Mouse (Mus musculus) liver, embryonic 13.5 days (tissue): ENCODE measurements around the gene Duox1. TPM values are rescaled to one million over a fixed set of nuclear protein-coding genes. Genes with fewer than 3 reads are reported as not detected.

ENCODE experiments used
- ATAC-seq: fragments of 200-750 bp; cut with Nextera tagmentation; 2 replicates; pipeline ENCODE4 v1.8.0; 2017; ENCODE audit warnings: low read depth, mild to moderate bottlenecking, moderate number of reproducible peaks, moderate library complexity
- DNase-seq: peaks from one replicate; pipeline ENCODE4 v3.0.0; 2022
- H3K27ac ChIP-seq: fragments of 300-500 bp; sonication (generic); 2 replicates; pipeline ENCODE4 v1.5.1; 2015; ENCODE audit warnings: moderate library complexity, mild to moderate bottlenecking, inconsistent platforms
- H3K27me3 ChIP-seq: fragments of 300-500 bp; sonication (generic); 2 replicates; pipeline ENCODE4 v1.6.1; 2015; ENCODE audit warnings: mild to moderate bottlenecking, inconsistent platforms
- H3K36me3 ChIP-seq: fragments of 300-500 bp; sonication (generic); 2 replicates; pipeline ENCODE4 v1.6.1; 2015; ENCODE audit warnings: mild to moderate bottlenecking, inconsistent platforms
- H3K4me1 ChIP-seq: fragments of 300-500 bp; sonication (generic); replicated peaks from 2 replicates; pipeline ENCODE4 v1.6.1; 2015; ENCODE audit warnings: inconsistent platforms
- H3K4me2 ChIP-seq: fragments of 300-500 bp; sonication (generic); 2 replicates; pipeline ENCODE4 v1.6.1; 2015; ENCODE audit warnings: inconsistent platforms, mild to moderate bottlenecking, moderate library complexity
- H3K4me3 ChIP-seq: fragments of 300-500 bp; sonication (generic); replicated peaks from 2 replicates; pipeline ENCODE4 v1.5.1; 2015; ENCODE audit warnings: mild to moderate bottlenecking, inconsistent platforms
- H3K9ac ChIP-seq: fragments of 300-500 bp; sonication (generic); 2 replicates; pipeline ENCODE4 v1.6.1; 2015; ENCODE audit warnings: mild to moderate bottlenecking, inconsistent platforms
- H3K9me3 ChIP-seq: fragments of 300-500 bp; sonication (generic); replicated peaks from 2 replicates; pipeline ENCODE4 v1.6.1; 2016; ENCODE audit warnings: inconsistent platforms
- WGBS: fragments of 180-500 bp; shearing (Covaris S2); methylation state at CpG from one replicate; pipeline ENCODE4 v1.1.7; 2015; ENCODE audit not compliant: insufficient replicate concordance; 5-methylcytosine and 5-hydroxymethylcytosine counted together
- polyA plus RNA-seq: library from polyadenylated mRNA; unstranded; fragments of >200 nt; fragmentation: Nextera tagmentation; extraction: Ambion mirVana; gene quantifications from 2 replicates; pipeline ENCODE4 v1.2.1, GENCODE M21; 2015

Gene Duox1
- polyA plus RNA-seq, 1 experiment from 2014 or later, result not detected

DNA sequence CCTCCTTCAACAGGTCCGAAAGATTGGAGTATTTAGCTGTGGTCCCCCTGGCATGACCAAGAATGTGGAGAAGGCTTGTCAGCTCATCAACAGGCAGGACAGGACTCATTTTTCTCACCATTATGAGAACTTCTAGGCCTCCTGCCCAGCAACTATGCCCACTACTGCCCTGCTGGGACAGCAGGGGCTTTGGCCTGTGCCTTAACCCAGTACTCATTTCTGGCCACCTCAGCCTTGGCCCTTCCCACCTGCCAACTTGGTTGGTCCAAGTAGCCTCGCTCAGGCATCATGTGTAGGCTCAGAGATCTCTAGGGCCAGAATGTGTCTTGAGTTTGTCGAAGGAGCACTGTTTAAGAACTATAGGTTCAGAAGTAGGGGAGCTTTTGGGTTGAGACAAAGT lies 31.8 kb downstream of the Duox1 start:
- H3K27ac ChIP-seq, result no peak overlapping the region
- H3K4me1 ChIP-seq, result peaks cover 33% of the 10 kb centered on the region
- 0 out of 2 replicates have a peak, but pooled peaks cover 6% of the 10 kb centered on the region for H3K27me3 ChIP-seq
- H3K9ac ChIP-seq, result no peak overlapping the region
- ATAC-seq (no peak), DNase-seq (no peak)
- H3K36me3 ChIP-seq, result no peaks in the 10 kb centered on the region
- H3K4me2 ChIP-seq, result no peak overlapping the region
- 64% methylated on average over 3 of the region's 3 CpGs for WGBS
- H3K9me3 ChIP-seq, result no peaks in the 10 kb centered on the region
- no peak overlapping the region for H3K4me3 ChIP-seq

DNA sequence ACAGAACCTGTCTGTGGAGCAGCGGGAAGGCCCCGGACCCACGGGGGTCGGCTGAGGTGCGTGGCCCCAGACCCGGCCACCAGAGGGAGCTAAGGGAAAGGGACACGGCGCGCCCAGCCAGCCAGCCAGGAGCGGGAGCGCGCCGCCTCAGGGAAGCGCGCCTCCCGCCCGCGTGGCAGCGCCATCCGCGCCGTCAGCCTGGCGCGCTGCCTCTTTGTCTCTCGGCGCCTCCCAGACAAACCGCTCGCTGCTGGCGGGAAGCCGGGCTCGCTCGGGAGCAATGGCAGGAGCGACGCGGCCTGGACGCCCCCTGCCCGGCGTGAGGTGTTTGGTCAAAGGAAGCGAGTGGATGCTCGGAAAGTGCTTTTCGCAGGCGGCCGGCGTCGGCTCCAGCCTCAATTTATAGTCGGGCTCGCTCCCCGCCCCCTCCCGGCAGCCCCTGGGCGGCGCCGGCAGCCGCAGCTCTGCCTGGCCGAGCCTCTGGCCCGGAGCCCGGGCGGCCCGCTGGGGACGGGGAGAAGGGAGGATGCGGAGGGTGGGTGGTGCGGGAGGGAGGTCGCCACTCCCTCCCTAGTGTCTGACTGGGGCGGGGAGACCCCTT lies 33.2 kb downstream of the Duox1 start:
- H3K9me3 ChIP-seq, result no peaks in the 10 kb centered on the region
- H3K4me2 ChIP-seq, result peak overlapping the region; percentile 91
- peak overlapping the region; percentile 78 for H3K27ac ChIP-seq
- H3K36me3 ChIP-seq, result peaks cover 3% of the 10 kb centered on the region; the same call in 1 of the 2 replicates
- H3K4me3 ChIP-seq, result peak overlapping the region; percentile 73
- H3K27me3 ChIP-seq, result 0 out of 2 replicates have a peak, but pooled peaks cover 6% of the 10 kb centered on the region
- H3K9ac ChIP-seq, result peak overlapping the region; percentile 82
- DNase-seq (peak; percentile 73), ATAC-seq (peak; percentile 90)
- WGBS, result under 1% methylated on average over 59 of the region's 63 CpGs
- H3K4me1 ChIP-seq, result peaks cover 35% of the 10 kb centered on the region

- Histone ChIP-seq H3K4me2 (peak overlapping the region; percentile 91), H3K9ac (peak overlapping the region; percentile 82), H3K4me1 (peaks cover 38% of the 10 kb centered on the region), H3K36me3 (peaks cover 9% of the 10 kb centered on the region; the same call in 1 of the 2 replicates), H3K27me3 (0 out of 2 replicates have a peak, but pooled peaks cover 6% of the 10 kb centered on the region), H3K4me3 (peak overlapping the region; percentile 73), H3K27ac (peak overlapping the region; percentile 78), H3K9me3 (no peaks in the 10 kb centered on the region)
- ATAC-seq, result peak; percentile 64
- DNase-seq, result no peak
- 15% methylated on average over 14 of the region's 14 CpGs for WGBS
Measured at GRCm38 (mm10) chr2:122349136-122349785, 33.8 kb downstream of the Duox1 start.

- H3K4me1 ChIP-seq, result peaks cover 38% of the 10 kb centered on the region
- no peak overlapping the region for H3K27ac ChIP-seq
- H3K4me3 ChIP-seq, result no peak overlapping the region
- WGBS, result 72% methylated on average over 5 of the region's 5 CpGs
- no peak for DNase-seq
- H3K36me3 ChIP-seq, result peaks cover 18% of the 10 kb centered on the region
- no peaks in the 10 kb centered on the region for H3K9me3 ChIP-seq
- no peak for ATAC-seq
- no peak overlapping the region for H3K4me2 ChIP-seq
- H3K9ac ChIP-seq, result no peak overlapping the region
- 0 out of 2 replicates have a peak, but pooled peaks cover 6% of the 10 kb centered on the region for H3K27me3 ChIP-seq
Measured at GRCm38 (mm10) chr2:122351156-122351930, 35.9 kb downstream of the Duox1 start.

DNA sequence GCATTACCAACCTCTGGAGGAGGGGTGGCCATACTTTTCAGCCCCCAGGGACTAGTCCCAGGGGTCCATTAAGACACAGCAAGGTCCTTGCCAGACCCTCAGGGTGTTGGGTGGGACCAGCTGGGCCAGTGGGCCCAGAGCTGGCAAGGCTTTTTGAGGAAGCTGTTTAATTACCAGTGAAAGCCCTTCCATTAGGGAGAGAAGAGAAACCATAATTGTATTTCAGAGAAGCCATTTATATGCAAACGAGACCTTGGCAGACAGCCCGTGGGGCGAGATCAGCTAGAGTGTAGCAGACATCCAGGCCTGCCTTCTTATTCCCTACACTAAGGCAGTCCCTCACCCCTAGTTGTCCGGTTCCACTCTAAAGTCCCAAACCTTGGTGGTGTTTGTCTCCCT lies 36.5 kb downstream of the Duox1 start:
- no peak overlapping the region for H3K4me2 ChIP-seq
- H3K4me1 ChIP-seq, result peaks cover 38% of the 10 kb centered on the region
- no peaks in the 10 kb centered on the region for H3K9me3 ChIP-seq
- H3K27me3 ChIP-seq, result 0 out of 2 replicates have a peak, but pooled peaks cover 6% of the 10 kb centered on the region
- no peak overlapping the region for H3K4me3 ChIP-seq
- no peak overlapping the region for H3K9ac ChIP-seq
- 79% methylated on average over 4 of the region's 4 CpGs for WGBS
- no peak overlapping the region for H3K27ac ChIP-seq
- H3K36me3 ChIP-seq, result peaks cover 24% of the 10 kb centered on the region
- no peak for ATAC-seq
- no peak for DNase-seq

DNA sequence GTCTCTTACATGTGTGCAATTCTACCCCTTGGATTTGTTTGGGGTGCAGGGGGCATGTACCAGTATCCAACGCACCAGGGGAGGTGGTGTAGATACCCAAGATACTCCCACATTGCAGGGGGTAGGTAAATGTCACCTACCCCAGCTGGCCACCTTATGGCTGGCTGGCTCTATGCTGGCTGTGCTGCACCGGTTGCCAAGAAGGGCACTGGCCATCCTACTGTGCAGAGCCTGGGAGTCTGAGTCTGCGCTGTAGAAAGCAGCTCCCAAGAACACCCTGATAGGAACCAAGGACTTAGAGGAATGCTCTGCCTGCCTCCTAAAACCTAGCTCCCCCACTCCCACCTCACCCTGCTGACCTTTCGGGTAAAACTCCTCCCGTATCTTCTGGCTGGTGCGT lies 37.5 kb downstream of the Duox1 start:
- Histone ChIP-seq H3K27me3 (0 out of 2 replicates have a peak, but pooled peaks cover under 1% of the 10 kb centered on the region), H3K36me3 (peaks cover 28% of the 10 kb centered on the region), H3K27ac (no peak overlapping the region), H3K4me2 (no peak overlapping the region), H3K4me1 (peaks cover 34% of the 10 kb centered on the region), H3K9ac (no peak overlapping the region), H3K4me3 (no peak overlapping the region), H3K9me3 (no peaks in the 10 kb centered on the region)
- DNase-seq (no peak), ATAC-seq (no peak)
- 78% methylated on average over 6 of the region's 6 CpGs for WGBS

DNA sequence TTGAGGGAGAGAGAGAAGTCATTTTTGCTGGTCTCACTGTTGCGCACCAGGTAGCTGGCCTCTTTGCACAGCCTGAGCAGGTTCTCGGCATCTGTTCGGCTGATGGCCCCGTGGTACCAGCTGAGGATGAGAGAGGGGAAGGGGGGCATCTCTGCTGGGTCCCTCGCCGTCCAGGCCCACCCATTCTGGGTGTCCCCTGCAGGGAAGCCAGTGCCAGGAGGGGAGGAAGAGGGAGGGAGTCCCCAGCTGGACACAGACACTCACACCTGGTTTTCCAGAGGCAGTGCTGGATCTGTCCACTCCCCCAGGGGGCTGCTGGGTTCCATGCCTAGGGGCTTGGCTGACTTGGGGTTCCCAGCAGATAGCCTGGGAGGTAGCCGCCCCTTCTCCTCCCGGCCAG lies 38.3 kb downstream of the Duox1 start:
- no peak overlapping the region for H3K4me2 ChIP-seq
- 82% methylated on average over 8 of the region's 8 CpGs for whole genome bisulfite sequencing
- ATAC-seq (no peak), DNase-seq (no peak)
- H3K9me3 ChIP-seq, result no peaks in the 10 kb centered on the region
- no peak overlapping the region for H3K4me3 ChIP-seq
- no peaks in the 10 kb centered on the region for H3K27me3 ChIP-seq
- no peak overlapping the region for H3K27ac ChIP-seq
- H3K36me3 ChIP-seq, result peaks cover 28% of the 10 kb centered on the region
- H3K4me1 ChIP-seq, result peaks cover 29% of the 10 kb centered on the region
- no peak overlapping the region for H3K9ac ChIP-seq

DNA sequence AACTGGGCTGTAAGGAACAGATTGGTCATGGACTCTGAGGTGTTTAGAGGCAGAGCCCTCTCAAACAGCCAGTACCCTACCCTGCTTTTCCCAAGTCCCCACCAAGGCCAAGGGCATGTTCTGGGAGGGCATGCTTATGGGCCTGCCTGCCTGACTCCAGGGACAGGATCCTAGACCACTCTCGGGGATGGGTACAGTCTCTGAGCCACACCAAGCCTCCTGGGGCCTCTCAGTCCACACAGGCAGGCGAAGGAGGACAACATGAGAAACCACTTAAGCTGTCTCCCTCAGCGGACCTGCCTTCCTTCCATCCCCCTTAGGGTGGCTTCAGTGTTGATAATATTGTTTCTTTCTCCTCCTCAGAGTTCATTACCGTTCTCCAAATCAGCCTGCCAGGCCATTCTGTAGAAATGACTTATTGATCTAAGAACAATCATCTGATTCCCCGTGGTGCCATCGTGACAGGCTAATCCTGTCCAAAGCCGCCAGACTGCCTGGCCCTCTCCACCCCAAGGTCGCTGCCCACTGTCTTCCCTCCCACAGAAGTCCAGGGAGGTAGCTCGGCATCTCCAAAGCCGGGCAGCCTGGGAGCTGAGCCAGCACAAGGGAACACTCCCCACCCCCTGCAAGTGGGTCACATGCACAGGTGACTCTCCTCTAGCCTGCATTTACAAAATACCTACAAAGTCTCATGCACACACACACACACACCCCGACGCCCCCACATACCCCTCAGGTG lies 38.9 kb downstream of the Duox1 start:
- Histone ChIP-seq H3K27ac (no peak overlapping the region), H3K9ac (no peak overlapping the region), H3K9me3 (no peaks in the 10 kb centered on the region), H3K4me1 (peaks cover 23% of the 10 kb centered on the region), H3K27me3 (no peaks in the 10 kb centered on the region), H3K4me2 (no peak overlapping the region), H3K36me3 (peaks cover 33% of the 10 kb centered on the region), H3K4me3 (no peak overlapping the region)
- WGBS, result 73% methylated on average over 12 of the region's 12 CpGs
- DNase-seq (no peak), ATAC-seq (no peak)

DNA sequence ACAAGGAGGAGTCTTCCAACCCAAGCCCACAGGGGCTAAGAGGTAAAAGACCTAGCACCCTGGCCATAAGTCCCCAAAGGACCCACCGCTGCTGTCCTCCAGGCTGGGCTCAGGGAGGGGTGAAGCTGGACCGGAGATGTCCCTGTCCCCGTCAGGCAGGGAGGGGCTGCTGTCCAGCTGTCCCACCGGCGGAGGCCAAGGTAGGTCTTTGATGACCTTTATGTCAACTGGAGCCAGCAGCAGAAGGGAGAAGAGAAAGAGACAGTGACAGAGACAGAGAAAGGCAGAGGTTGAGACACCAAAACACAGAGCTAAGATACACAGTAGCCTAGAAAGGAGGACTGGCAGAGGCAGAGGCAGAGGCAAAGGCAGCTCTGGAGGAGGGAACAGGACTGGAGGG lies 39.9 kb downstream of the Duox1 start:
- no peaks in the 10 kb centered on the region for H3K9me3 ChIP-seq
- ATAC-seq, result no peak
- no peak overlapping the region for H3K27ac ChIP-seq
- H3K27me3 ChIP-seq, result no peaks in the 10 kb centered on the region
- 84% methylated on average over 5 of the region's 5 CpGs for WGBS
- no peak overlapping the region for H3K4me2 ChIP-seq
- DNase-seq, result no peak
- peaks cover 38% of the 10 kb centered on the region for H3K36me3 ChIP-seq
- peaks cover 12% of the 10 kb centered on the region for H3K4me1 ChIP-seq
- H3K9ac ChIP-seq, result no peak overlapping the region
- no peak overlapping the region for H3K4me3 ChIP-seq

DNA sequence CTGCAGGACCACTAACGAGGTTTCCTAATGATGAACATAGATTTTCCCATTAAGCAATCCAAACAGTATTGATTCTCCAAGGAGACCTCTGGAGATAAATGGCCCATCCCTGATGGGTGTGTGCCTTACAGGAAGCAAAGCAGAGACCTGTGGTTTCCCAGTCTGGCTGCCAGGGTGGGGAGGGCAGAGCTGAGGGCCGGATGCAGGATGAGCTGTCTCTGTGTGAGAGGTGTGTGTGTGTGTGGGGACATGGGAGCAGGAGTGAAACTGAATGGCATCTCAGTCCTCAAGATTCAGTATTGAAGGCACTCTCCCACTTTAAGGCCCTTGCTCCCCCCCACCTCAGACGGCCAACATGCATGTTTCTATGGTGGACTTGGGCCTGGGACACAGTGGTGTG lies 40.7 kb downstream of the Duox1 start:
- Histone ChIP-seq H3K4me2 (no peak overlapping the region), H3K9ac (no peak overlapping the region), H3K9me3 (no peaks in the 10 kb centered on the region), H3K27me3 (no peaks in the 10 kb centered on the region), H3K36me3 (peaks cover 38% of the 10 kb centered on the region), H3K4me1 (0 out of 2 replicates have a peak, but pooled peaks cover 5% of the 10 kb centered on the region), H3K27ac (no peak overlapping the region), H3K4me3 (no peak overlapping the region)
- no peak for ATAC-seq
- WGBS, result 78% methylated on average over 3 of the region's 3 CpGs
- DNase-seq, result no peak

DNA sequence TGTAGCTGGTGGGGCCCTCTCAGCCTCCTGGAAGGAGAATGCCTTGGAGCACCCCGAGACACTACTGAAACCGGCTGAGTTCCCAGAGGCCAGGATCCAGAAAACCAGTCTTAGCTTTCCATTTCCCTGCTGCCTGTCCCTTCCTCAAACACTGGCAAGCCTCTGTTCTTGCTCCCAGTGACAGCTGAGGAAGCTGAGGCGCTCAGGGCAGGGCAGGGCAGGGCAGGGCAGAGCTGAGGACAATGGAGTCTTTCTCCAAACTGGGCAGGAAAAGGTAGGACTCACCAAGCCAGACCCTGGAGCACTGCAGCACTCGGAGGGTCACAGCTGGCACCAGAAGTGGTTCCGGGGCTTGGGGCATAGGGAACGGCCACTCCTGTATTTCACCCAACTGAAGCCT lies 44.8 kb downstream of the Duox1 start:
- WGBS, result 86% methylated on average over 6 of the region's 6 CpGs

More for the DNA sequence above, 44.8 kb downstream of the Duox1 start:
- H3K27me3 ChIP-seq, result no peaks in the 10 kb centered on the region
- H3K9me3 ChIP-seq, result no peaks in the 10 kb centered on the region
- peaks cover 35% of the 10 kb centered on the region for H3K4me1 ChIP-seq
- no peak overlapping the region for H3K4me2 ChIP-seq
- no peak overlapping the region for H3K27ac ChIP-seq
- ATAC-seq (no peak), DNase-seq (no peak)
- H3K36me3 ChIP-seq, result peaks cover 44% of the 10 kb centered on the region
- no peak overlapping the region for H3K9ac ChIP-seq
- no peak overlapping the region for H3K4me3 ChIP-seq
